Mouse (Mus musculus) naive thymus-derived CD4-positive, alpha-beta T cell, adult 2 months (primary cell): ENCODE measurements at regions not wholly inside any gene's neighbourhood (a gene's known extent, or its start where the extent isn't known, plus 50 kb on each side); places are given as distances from the start of the nearest gene placed in this dataset.

Experiments
- DNase-seq: peaks from one replicate; pipeline ENCODE4 v3.0.0-alpha.2; 2011; ENCODE audit warnings: low read depth

GRCm38 (mm10) chr3:143594676-143595075 is 610.3 kb downstream of the Lmo4 start:
- no peak for DNase-seq

- no peak for DNase-seq
Observed at GRCm38 (mm10) chr3:143586653-143587052, 618.4 kb downstream of the Lmo4 start.

GRCm38 (mm10) chr3:143584692-143585603 is 620.1 kb downstream of the Lmo4 start:
- no peak for DNase-seq

GRCm38 (mm10) chr3:143576338-143577007 is 628.5 kb downstream of the Lmo4 start:
- DNase-seq: no peak

GRCm38 (mm10) chr3:143575737-143576136 is 629.3 kb downstream of the Lmo4 start:
- no peak for DNase-seq

GRCm38 (mm10) chr3:143574035-143574864 is 630.8 kb downstream of the Lmo4 start:
- no peak for DNase-seq

- no peak for DNase-seq
Observed at GRCm38 (mm10) chr3:143569930-143570329, 635.1 kb downstream of the Lmo4 start.

GRCm38 (mm10) chr3:143565067-143565466 is 640.0 kb downstream of the Lmo4 start:
- DNase-seq: no peak

GRCm38 (mm10) chr3:143542811-143543210 is 661.0 kb upstream of the Pkn2 start:
- no peak for DNase-seq

- DNase-seq: no peak
Observed at GRCm38 (mm10) chr3:143527982-143528381, 646.2 kb upstream of the Pkn2 start.

GRCm38 (mm10) chr3:143527274-143527673 is 645.5 kb upstream of the Pkn2 start:
- no peak for DNase-seq

- no peak for DNase-seq
Observed at GRCm38 (mm10) chr3:143512517-143513249, 630.9 kb upstream of the Pkn2 start.

- DNase-seq: no peak
Observed at GRCm38 (mm10) chr3:143509531-143509930, 627.7 kb upstream of the Pkn2 start.

GRCm38 (mm10) chr3:143508280-143508679 is 626.5 kb upstream of the Pkn2 start:
- DNase-seq: peak; percentile 23

GRCm38 (mm10) chr3:143501017-143501416 is 619.2 kb upstream of the Pkn2 start:
- no peak for DNase-seq

GRCm38 (mm10) chr3:143495389-143495788 is 613.6 kb upstream of the Pkn2 start:
- no peak for DNase-seq

- DNase-seq: no peak
Observed at GRCm38 (mm10) chr3:143477916-143478610, 596.3 kb upstream of the Pkn2 start.

- no peak for DNase-seq
Observed at GRCm38 (mm10) chr3:143475461-143475860, 593.7 kb upstream of the Pkn2 start.

- DNase-seq: no peak
Observed at GRCm38 (mm10) chr3:143447005-143447709, 565.4 kb upstream of the Pkn2 start.

- no peak for DNase-seq
Observed at GRCm38 (mm10) chr3:143417401-143417800, 535.6 kb upstream of the Pkn2 start.
